Mouse (Mus musculus): ENCODE data around the gene Rbp3. TPM values are rescaled to one million over a fixed set of nuclear protein-coding genes. Genes with fewer than 3 reads are reported as not detected.

The Rbp3 gene
- not detected in 2 replicates for polyA plus RNA-seq (2016; fragmentation: Nextera tagmentation; extraction: Ambion mirVana)

DNA sequence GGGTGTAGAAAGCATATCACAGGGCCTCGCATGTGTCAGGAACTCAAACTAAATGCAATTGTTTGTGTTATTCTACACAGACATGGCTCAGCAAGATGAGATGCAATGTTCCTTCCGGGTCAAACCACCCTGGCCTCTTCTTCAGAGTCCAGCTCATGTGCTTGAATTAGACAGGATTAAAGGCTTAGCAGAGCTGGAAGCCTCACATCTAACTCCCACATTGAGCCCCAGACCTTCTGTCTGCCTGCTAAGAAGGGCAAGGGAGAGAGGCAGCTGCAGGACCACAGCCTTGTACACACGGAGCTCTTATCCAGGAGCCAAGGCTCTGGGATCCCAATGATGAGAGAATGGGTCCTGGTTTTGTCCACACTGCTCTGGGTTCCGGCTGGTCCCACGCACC is at the start of gene Rbp3:
Rbp3 (plus strand) TSS at position 243 of the 400 bp plus-strand sequence.
- Histone ChIP-seq H3K4me3 (no peak within 1 kb of the TSS), H3K9me3 (no peaks in the 10 kb centered on the region; the same call in 1 of the 2 replicates), H3K4me1 (peaks cover 3% of the 10 kb centered on the region; the same call in 1 of the 2 replicates), H3K27me3 (ENCODE audit: poor library complexity, severe bottlenecking) (peaks cover 21% of the 10 kb centered on the region), H3K36me3 (replicated peaks) (no peaks in the 10 kb centered on the region), H3K27ac (no peak within 1 kb of the TSS)
- WGBS = 87% methylated on average over 5 of the region's 5 CpGs
- no peak for DNase-seq (ENCODE audit: extremely low spot score, low spot score)

DNA sequence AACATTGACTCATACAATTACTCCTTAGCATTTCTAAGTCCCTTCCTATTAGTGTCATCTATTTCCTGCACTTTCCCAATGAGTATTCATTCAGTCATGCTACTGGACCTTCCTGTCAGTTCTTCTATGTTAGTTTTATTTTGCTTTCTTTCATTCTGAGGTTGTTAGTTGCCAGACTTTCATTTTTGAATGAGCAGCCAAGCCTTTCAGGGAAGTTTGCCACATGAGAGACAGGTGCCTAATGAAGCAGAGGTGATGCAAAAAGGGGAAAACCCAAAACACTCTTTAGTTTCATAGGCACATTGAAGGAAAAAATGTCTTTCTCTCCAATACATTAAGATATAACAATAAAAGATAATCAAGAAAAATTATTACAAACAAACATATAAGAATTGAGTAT is 49.0 kb upstream of the Rbp3 start:
- H3K9me3 ChIP-seq = no peaks in the 10 kb centered on the region
- no peaks in the 10 kb centered on the region; the same call in 1 of the 2 replicates for H3K4me1 ChIP-seq
- no peaks in the 10 kb centered on the region for H3K27me3 ChIP-seq (ENCODE audit: poor library complexity, severe bottlenecking)
- H3K4me3 ChIP-seq = no peak overlapping the region
- H3K27ac ChIP-seq = no peak overlapping the region
- DNase-seq (ENCODE audit: extremely low spot score, low spot score) = no peak
- no peaks in the 10 kb centered on the region for H3K36me3 ChIP-seq (replicated peaks)

DNA sequence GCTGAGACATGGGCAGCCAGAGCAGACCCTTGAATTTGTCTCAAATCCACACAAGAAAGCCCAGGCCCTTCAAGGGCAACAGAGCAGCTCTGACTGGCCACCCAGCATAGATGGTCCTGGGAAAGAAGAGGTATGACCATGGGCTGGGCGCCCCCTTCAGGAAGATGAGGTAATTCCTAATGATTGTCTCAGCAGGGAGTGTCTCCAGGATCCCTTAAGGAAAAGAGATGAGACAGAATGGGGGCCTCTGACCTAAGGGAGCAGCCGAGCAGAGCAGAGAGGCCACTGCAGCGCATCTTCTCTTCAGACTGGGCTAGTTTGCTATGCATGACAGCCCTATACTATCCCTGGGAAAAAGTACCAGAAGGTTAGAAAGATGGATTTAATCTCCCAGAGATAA is 40.1 kb upstream of the Rbp3 start:
- 36% methylated on average over 3 of the region's 3 CpGs for WGBS

DNA sequence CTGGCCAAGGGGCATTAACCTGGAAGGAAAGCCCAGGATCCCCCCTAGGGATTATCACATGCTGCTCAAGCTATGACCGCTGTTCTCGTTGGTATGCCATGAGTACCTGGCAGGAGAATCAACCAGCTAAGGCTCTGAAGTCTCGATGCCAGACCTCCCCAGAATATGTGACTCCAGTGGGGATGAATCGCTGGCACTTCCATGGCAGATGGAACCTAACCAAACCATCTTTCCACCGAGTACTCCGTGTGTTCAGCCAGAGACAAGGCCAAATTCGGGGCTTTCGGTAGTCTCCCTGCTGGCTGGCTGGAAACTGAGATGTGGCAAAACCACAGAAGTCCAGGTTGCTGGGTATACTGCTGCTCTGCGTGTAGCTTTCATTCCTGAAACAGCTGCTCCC is 39.6 kb upstream of the Rbp3 start:
- H3K4me3 ChIP-seq = no peak overlapping the region
- DNase-seq (ENCODE audit: extremely low spot score, low spot score) = no peak
- peaks cover 10% of the 10 kb centered on the region for H3K4me1 ChIP-seq
- no peak overlapping the region for H3K27ac ChIP-seq
- no peaks in the 10 kb centered on the region for H3K9me3 ChIP-seq
- no peaks in the 10 kb centered on the region for H3K36me3 ChIP-seq (replicated peaks)
- WGBS = 90% methylated on average over 9 of the region's 9 CpGs
- H3K27me3 ChIP-seq (ENCODE audit: poor library complexity, severe bottlenecking) = peaks cover 30% of the 10 kb centered on the region

More for the DNA sequence above, 40.1 kb upstream of the Rbp3 start:
- no peak for DNase-seq (ENCODE audit: extremely low spot score, low spot score)
- Histone ChIP-seq H3K27me3 (ENCODE audit: poor library complexity, severe bottlenecking) (peaks cover 25% of the 10 kb centered on the region), H3K4me3 (no peak overlapping the region), H3K36me3 (replicated peaks) (no peaks in the 10 kb centered on the region), H3K27ac (no peak overlapping the region), H3K4me1 (peaks cover 6% of the 10 kb centered on the region), H3K9me3 (no peaks in the 10 kb centered on the region)

DNA sequence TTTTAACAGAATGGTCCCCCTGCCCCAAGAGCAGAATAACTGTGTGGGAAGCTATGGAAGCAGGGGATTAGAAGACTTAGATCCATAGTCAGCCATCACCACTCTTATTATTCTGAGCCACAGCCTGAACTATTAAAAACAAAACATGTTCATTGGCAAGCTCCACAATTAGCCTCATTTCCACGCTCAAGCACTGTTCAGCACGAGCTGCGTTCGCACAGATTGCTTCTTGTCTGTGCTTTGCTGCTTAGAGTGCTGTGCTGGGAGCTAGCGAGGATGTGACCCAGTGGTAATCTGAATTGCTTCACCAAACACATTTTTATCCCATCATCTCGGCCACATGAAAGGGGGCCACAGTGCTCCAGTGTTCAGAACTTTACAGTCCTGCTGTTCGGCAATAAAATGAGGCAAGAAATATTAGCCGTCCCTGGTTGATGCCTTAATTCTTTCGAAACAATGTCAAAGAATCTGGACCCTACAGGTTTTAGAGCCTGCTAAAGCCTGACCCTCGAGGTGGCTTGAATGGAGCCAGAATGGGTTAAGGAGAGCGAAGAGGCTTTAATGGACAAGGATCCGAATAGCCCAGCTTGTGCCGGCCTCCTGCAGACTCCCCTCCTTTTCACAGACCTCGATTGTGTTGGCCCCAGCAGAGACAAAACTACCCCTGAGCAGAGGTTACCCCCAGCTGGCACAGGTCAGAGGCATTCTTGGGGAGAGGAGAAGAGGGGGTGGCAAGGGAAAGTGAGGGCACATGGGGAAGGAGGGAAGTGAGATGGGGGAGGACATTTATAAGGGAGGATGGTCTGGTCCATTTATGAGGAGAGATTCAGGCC is 32.9 kb upstream of the Rbp3 start:
- H3K4me3 ChIP-seq = peak overlapping the region; percentile 14; the same call in 1 of the 2 replicates
- DNase-seq (ENCODE audit: extremely low spot score, low spot score) = peak; percentile 38
- H3K36me3 ChIP-seq (replicated peaks) = no peaks in the 10 kb centered on the region
- peak overlapping the region; percentile 61 for H3K27ac ChIP-seq
- H3K4me1 ChIP-seq = peaks cover 63% of the 10 kb centered on the region
- no peaks in the 10 kb centered on the region for H3K9me3 ChIP-seq
- H3K27me3 ChIP-seq (ENCODE audit: poor library complexity, severe bottlenecking) = peaks cover 97% of the 10 kb centered on the region
- WGBS = 12% methylated on average over 14 of the region's 14 CpGs

DNA sequence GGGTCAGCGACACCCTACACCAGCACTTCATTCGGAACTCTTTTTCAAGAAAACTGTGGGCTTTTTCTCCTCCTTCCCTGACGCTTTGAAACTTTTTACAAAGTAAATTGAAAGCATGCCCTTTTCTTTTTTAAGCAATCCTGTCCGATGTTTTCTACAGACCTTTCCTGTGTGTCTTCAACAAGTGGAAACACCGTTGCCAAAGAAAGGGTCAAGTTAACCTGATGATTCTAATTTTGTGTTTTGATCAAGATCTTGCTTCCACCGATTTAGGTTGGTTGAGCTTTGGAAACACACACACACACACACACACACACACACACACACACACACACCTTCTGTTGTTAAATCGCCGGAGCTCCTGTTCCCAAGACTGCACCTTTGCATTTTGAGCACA is 31.0 kb upstream of the Rbp3 start:
- peak overlapping the region; percentile 83; the same call in 1 of the 2 replicates for H3K27ac ChIP-seq
- H3K27me3 ChIP-seq (ENCODE audit: poor library complexity, severe bottlenecking) = peaks cover 98% of the 10 kb centered on the region
- 6% methylated on average over 8 of the region's 8 CpGs for WGBS
- no peaks in the 10 kb centered on the region for H3K9me3 ChIP-seq
- H3K36me3 ChIP-seq (replicated peaks) = no peaks in the 10 kb centered on the region
- peak overlapping the region; percentile 69 for H3K4me3 ChIP-seq
- DNase-seq (ENCODE audit: extremely low spot score, low spot score) = no peak
- H3K4me1 ChIP-seq = peaks cover 63% of the 10 kb centered on the region

DNA sequence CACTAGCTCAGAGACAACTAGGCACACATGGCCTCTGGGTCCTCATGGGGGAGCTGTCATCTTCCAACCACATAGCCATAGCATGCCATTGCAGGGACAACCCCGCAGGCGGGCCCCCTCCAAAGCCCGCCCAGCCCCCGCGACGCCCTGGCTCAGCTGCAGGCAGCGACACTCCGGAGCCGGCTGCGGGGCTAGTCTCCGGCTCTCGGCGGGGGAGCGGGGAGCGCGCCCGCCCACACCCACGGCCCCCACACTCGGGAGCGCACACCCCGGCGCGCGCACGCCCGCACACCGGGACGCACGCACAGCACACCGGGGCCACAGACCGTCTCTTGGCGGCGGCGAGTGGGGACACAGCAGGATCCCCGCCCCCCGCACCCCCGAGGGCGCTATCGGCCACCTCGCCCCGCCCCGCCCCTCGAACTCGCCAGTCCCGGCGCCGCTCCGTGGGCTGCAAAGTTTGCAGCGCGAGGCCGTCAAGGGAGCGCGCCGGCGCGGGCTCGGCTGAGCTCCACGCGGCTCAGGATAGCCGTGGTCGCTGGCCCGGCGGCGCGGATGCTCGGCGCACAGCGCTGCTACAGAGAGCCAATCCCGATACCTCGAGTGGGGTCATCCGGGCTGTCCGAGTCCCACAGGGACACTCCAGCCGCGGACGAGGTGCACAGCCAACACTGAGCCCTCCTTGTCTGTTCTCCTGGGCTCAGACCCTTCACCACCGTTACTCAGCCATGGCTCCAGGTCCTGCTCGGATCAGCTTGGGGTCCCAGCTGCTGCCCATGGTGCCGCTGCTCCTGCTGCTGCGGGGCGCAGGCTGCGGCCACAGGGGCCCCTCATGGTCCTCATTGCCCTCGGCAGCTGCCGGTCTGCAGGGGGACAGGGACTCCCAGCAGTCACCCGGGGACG is 30.4 kb upstream of the Rbp3 start, which contains the start of gene Gdf10:
Gdf10 (plus strand) TSS at position 420 of the 903 bp plus-strand sequence.
- DNase-seq (ENCODE audit: extremely low spot score, low spot score) = peak; percentile 47
- Histone ChIP-seq H3K4me3 (peak within 1 kb of the TSS; percentile 69), H3K27ac (peak within 1 kb of the TSS; percentile 83), H3K27me3 (ENCODE audit: poor library complexity, severe bottlenecking) (peaks cover 100% of the 10 kb centered on the region), H3K36me3 (replicated peaks) (no peaks in the 10 kb centered on the region), H3K4me1 (peaks cover 60% of the 10 kb centered on the region), H3K9me3 (no peaks in the 10 kb centered on the region)
- WGBS = under 1% methylated on average over 83 of the region's 85 CpGs

DNA sequence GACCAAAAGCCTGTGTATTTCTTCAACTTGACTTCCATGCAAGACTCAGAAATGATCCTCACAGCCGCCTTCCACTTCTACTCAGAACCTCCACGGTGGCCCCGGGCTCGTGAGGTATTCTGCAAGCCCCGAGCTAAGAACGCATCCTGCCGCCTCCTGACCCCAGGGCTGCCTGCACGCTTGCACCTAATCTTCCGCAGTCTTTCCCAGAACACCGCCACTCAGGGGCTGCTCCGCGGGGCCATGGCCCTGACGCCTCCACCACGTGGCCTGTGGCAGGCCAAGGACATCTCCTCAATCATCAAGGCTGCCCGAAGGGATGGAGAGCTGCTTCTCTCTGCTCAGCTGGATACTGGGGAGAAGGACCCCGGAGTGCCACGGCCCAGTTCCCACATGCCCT is 21.9 kb upstream of the Rbp3 start:
- no peak for DNase-seq (ENCODE audit: extremely low spot score, low spot score)
- Histone ChIP-seq H3K27ac (no peak overlapping the region), H3K36me3 (replicated peaks) (no peaks in the 10 kb centered on the region; the same call in 1 of the 2 replicates), H3K4me1 (peaks cover 7% of the 10 kb centered on the region; the same call in 1 of the 2 replicates), H3K9me3 (no peaks in the 10 kb centered on the region), H3K27me3 (ENCODE audit: poor library complexity, severe bottlenecking) (peaks cover 59% of the 10 kb centered on the region), H3K4me3 (no peak overlapping the region)
- WGBS = 72% methylated on average over 17 of the region's 17 CpGs

DNA sequence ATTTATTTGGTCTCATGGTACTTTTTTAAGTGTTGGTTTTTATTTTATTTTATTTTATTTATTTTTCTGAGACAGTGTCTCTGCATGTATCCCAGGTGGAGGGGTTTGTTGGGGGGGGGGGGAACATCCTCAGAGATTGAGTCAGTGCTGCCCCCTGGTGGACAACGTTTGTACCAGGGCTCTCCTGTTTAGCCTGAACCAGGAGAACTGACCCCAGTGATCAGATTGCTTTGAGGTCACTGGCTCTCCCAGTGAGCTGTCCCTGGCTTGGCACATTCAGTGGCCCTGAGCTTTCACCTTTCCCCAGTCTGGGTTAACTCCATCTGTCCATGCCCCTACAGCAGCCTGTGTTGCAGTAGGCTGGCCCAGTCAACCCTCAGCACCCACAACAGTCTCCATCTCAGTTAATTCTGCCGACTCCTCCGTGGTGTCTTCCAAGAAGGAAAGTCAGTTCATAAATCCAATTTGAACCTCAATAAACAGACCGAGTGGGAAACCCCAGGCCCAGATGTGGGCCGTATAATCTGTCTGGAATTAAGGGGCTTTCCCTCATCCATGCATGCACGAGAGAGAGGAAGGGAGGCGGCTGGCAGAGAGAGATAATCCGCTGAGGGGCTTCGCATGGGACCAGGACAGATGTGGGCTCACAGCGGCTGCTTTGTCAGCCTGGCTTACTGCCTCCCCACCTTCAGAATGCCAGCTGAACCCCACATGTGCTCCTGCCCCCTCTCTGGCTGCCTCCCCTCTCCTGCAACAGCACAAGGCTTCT is 20.7 kb upstream of the Rbp3 start:
- Histone ChIP-seq H3K27ac (no peak overlapping the region), H3K4me1 (peaks cover 7% of the 10 kb centered on the region; the same call in 1 of the 2 replicates), H3K4me3 (no peak overlapping the region), H3K27me3 (ENCODE audit: poor library complexity, severe bottlenecking) (peaks cover 47% of the 10 kb centered on the region), H3K36me3 (replicated peaks) (no peaks in the 10 kb centered on the region; the same call in 1 of the 2 replicates), H3K9me3 (no peaks in the 10 kb centered on the region)
- peak; percentile 56 for DNase-seq (ENCODE audit: extremely low spot score, low spot score)
- 67% methylated on average over 10 of the region's 10 CpGs for WGBS

DNA sequence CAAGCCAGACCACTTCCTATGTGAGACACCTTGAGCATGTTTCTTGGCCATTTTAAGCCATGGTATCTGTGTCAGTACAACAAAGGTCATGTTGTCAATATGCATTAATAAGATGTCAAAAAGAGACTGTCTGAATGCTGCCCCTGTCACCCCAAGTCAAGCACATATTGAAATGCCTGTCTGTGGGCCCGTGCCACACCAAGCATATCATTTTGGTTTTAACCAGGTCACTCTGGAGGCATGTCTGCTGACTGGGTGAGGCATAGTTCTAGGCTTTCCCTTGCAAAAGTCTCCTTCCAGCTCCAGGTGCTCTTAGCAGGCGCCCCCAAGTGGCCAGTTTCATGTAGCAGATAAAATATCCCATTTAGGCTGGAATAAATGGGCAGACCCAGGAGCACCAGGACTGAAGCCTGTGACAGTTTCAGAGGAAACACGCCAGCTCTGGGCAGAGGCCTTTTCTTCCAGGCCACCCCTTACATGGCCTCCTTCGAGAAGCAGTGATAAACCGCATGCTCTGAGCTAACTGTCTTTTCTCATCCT is 20.0 kb upstream of the Rbp3 start:
- Histone ChIP-seq H3K27ac (no peak overlapping the region), H3K27me3 (ENCODE audit: poor library complexity, severe bottlenecking) (peaks cover 39% of the 10 kb centered on the region), H3K36me3 (replicated peaks) (no peaks in the 10 kb centered on the region; the same call in 1 of the 2 replicates), H3K4me3 (no peak overlapping the region), H3K4me1 (peaks cover 7% of the 10 kb centered on the region; the same call in 1 of the 2 replicates), H3K9me3 (no peaks in the 10 kb centered on the region)
- DNase-seq (ENCODE audit: extremely low spot score, low spot score) = peak; percentile 48
- 46% methylated on average over 5 of the region's 5 CpGs for WGBS

DNA sequence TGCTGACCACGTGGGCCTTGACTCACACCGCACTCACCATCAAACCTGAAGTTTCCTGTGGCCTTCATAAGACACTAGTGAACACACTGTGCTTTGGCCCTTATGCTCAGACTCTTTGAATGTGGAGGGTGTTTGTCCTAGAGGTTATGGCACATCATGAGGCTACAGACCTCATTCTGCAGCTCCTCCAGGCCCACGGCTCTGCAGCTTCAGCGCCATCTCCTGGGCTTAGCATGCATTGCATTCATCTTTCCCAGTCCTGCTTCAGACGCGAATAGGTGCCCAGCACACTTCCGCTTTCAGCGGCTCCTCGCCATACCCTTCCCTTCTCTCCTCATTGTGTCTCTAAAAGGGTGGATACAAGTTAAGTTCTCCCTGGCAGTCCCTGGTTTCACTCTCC is 14.7 kb upstream of the Rbp3 start:
- peak; percentile 73 for DNase-seq (ENCODE audit: extremely low spot score, low spot score)
- Histone ChIP-seq H3K9me3 (no peaks in the 10 kb centered on the region), H3K4me1 (no peaks in the 10 kb centered on the region), H3K27me3 (ENCODE audit: poor library complexity, severe bottlenecking) (peaks cover 12% of the 10 kb centered on the region; the same call in 1 of the 2 replicates), H3K36me3 (replicated peaks) (no peaks in the 10 kb centered on the region), H3K27ac (peak overlapping the region; percentile 36; the same call in 1 of the 2 replicates), H3K4me3 (peak overlapping the region; percentile 19; the same call in 1 of the 2 replicates)
- WGBS = 31% methylated on average over 9 of the region's 9 CpGs

DNA sequence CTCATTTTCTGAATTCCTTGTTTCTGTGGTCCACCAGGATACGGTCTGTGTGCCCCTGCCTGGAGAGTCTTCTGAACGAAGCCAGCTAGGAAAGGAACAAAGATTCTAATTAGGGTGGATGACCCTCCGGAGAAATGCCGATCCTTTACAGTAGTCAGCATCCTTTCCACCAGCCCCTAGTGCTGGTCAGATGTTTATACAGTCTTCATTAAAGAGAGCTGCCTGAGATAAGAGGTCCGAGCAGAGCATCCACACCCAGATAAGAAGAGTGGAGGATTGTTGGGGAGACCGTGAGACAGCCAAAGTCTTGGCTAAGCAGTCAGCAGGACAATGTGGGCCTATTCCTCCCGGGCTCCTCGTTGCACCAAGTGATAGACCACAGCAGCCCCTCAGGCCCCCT is 13.1 kb upstream of the Rbp3 start, which contains the start of gene Gdf2:
Gdf2 (plus strand) TSS at position 301 of the 400 bp plus-strand sequence.
- Histone ChIP-seq H3K27me3 (ENCODE audit: poor library complexity, severe bottlenecking) (peaks cover 9% of the 10 kb centered on the region; the same call in 1 of the 2 replicates), H3K36me3 (replicated peaks) (no peaks in the 10 kb centered on the region), H3K4me3 (no peak within 1 kb of the TSS), H3K9me3 (no peaks in the 10 kb centered on the region), H3K4me1 (no peaks in the 10 kb centered on the region), H3K27ac (no peak within 1 kb of the TSS)
- 86% methylated on average over 8 of the region's 8 CpGs for WGBS
- no peak for DNase-seq (ENCODE audit: extremely low spot score, low spot score)
